Mouse (Mus musculus): ENCODE measurements around the gene Fbll1.
A peak's percentile ranks its signal among the peaks of the same experiment; 100 is the strongest.
"Not testable (repeated sequence)": the region's sequence is repeated elsewhere in the genome, so short reads cannot be mapped to it uniquely, and the experiment has no call there.

The Fbll1 gene

DNA sequence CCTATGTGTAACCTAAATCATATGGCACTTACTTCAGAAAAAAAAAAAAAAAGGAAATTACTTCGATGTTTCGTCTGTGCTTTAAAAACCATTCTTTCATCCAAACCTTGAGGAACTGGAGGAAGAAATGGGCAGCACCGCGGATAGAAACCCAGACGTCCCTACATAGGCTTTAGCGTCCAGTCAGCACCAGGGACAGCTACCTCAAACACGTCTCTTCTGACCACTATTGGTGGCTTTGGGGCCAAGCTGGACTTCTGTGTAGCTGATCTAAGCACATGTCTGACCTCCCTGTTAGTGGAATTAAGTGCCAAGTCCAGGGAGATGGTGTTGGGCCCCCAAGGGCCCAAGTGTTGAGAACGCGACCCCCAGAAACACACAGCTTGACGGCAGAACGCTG, at the start of gene Fbll1:
Gene Fbll1 (minus strand): TSS at position 11 of the 400 bp plus-strand sequence.
- peak; percentile 30 for DNase-seq

DNA sequence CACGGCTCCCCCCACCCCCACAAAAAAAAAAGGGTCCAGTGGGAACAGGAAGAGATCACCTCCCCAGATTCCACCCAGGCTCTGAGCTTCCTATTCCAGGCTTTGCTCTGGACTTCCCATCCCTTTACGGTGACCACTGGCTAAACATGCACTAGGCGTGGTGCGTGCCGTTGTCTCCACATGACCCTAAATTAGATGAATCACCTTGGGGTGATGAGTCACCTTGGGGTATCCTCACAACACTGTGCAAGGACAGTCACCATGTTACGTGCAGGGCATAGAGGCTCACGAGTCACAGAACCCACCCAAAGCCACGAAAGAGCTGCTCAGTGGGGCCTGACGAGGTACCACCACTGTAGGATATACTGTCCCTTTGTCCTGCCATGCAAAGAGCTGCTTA, 45.6 kb upstream of the Fbll1 start:
- DNase-seq: no peak

DNA sequence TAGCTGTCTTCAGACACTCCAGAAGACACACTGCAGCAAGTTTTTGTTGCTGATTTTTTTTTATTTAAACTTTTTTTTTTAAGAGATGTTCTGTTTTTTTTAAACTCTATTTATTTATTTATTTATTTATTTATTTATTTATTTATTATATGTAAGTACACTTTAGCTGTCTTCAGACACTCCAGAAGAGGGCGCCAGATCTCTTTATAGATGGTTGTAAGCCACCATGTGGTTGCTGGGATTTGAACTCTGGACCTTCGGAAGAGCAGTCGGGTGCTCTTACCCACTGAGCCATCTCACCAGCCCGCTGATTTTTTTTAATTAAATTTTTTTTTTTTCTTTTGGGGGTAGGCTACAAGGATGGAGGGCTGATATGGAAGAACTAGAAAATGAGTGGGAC, 43.9 kb upstream of the Fbll1 start:
- DNase-seq: not testable (repeated sequence)

DNA sequence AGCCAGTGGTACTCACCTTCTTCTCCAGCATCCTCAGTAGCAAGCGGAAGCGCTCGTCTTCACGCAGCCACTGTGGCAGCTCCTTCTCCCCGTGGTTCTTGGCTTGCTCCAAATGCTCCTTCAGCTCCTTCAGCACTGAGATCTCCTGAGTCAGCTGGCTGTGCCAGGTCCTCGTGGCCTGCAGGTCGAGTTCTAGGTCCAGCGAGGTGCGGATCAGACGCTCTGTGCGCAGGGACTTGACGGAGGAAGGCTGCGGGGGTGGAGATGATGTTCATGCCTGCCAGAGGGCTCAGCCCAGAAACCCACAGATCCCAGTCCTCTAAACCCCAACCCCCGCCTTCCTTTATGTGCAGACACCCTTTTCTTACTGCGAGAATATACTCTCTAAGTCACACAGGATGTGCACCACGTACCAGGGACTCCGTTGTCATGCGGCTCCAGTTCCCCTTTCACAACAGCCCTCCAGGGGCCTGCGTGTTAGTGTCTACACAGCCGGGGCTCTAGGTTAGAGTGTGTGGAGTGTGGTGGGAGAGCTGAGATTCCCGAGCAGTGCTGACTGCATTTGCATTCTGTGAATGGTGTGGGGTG, 43.1 kb upstream of the Fbll1 start:
- DNase-seq: peak; percentile 26

DNA sequence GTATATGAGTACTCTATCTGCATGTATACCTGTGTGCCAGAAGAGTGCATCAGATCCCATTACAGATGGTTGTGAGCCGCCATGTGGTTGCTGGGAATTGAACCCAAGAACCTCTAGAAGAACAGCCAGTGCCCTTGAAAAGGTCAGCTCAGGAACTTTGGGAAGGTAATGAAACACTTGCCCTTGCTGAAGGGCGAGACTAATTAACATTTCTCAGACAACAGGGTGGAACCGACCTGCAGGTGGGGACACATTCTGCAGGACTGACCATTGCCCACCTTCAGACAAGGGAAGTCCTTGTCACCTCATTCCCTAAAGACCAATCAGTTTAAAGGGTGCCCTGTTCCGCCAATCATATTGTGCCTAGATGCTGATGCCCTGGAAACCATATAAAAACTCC, 42.1 kb upstream of the Fbll1 start:
- DNase-seq: not testable (repeated sequence)

DNA sequence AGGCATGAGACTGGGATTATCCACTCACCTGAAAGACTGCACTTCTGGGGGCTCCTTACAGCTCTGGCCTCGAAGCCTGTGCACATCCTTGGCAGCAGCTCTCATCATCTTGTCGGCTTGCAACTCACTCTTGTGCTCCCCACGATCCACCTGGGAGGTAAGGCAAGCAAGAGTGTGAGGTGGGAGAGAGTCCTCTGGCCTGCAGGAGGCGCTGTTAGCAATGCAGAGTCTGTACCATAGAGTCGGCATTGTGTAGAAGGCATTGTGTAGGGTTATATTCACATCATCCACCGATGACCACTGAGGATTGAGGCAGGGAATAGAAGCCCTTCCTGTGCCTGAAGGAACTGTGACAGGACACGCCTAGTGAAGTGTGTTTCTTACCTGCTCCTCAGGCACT, 41.6 kb upstream of the Fbll1 start:
- DNase-seq: peak; percentile 55

DNA sequence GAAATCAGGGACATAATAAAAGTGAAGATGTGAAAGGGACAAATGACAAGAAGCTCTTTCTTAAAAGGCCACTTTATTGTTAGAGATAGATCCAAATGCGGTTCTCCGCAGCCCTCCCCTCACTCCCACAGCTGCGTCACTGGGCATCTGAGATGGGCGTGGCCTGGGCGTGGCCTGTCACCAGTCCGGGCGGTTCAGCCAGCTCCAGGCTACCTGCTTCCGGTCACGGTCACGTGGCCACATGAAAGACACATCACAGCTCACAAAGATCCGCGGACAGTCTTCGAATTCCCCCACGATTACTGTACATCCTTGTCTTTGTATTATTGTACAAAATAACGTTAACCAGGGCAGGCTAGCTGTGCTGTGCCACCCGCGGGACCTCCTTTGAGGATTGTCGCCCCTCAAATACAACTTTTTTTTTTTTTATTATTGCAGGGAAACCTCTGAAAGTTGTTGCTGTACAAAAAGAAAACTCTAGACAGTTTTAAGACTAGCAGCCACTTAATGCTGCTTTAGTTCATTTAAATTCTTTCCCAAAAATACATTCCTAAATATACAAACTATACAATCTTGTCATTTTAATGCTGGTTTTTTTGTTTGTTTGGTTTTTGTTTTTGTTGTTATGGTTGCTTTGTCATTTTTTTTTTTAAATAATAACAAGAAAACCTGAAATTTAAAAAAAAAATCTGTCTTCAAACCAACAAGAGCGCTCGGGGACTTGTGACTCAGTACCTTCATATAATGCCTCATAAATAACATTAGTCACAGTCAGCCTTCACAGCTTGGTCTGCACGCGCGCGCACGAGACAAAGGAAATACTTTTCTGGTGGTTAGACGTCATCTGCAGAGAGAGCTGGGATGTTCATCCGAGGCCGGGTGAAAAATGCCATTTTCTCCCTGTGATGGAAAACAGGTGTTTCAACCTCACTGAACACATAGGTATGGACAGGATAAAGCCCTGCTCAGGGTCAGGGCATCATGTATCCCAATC, 40.0 kb upstream of the Fbll1 start:
- DNase-seq: peak; percentile 83

DNA sequence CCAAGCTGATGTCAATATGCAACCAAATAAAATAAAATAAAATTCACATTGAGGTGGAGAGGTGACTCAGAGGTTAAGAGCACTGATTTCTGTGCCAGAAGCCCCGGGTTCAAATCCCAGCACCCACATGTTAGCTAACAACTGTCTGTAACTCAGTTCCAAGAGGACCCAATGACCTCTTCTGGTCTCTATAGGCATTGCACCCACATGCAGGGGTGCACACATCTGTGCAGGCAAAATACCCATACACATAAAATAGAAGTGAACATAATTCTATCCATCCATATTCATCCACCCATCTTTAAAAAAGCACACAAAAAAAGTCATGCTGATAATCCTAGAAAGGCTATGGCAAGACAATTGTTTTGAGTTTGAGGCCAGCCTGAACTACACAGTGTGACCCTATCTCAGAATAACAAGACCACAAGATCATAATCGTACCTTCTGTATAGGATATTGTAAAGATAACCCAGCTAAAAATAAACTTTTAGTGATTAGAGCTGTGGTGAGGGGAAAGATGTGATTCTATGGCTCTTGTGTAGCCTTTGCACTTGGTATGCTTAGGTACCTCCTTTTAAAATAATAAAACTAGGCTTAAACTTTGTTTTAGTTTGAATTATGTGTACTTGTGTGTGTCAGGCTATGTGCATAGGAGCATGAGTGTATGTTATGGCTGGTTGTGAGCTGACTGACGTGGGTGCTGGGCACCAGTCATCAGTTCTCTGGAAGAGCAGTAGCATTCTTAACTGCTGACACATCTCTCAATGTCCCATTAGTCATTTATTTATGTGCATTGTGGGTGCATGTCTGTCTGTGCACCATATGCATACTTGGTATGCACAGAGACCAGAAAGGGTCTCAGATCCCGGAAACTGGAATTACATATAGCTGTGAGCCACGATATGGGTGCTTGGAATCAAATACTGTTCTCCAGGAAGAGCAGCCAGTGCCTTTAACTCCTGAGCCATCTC, 38.8 kb upstream of the Fbll1 start:
- no peak for DNase-seq

DNA sequence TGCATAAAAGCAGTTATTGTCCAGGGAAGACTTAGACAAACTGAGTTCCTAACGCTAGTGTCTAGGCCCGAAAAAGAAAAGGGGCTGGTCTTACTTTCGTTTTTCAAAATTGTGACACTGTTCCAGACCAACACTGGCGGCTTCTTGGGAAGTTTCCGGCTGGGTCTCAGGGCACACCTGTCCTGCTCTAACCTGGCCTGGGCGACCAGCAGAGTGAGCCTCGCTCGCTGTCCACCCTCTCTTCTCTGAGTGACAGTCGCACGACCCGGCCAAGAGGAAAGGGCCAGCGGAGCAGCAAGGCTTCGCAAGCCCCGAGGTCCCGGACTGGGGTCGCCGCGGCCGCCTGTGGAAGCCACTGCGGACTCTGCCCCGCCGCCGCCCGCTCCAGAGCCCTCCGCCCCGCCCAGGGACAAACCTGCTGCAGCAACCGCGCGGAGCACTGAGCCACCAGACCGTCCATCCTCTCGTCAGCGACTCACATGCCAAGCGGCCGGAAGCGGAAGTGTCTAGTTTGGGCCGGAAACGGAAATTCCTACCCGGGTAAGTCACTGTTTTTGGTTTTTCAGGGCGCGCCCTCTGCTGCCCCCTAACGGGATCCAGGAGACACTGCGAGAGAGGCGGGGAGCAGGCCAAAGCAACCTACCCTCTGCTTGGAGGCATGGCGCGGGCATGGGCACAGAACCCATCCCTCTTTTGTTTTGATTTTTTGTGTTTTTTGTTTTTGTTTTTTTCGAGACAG, 35.5 kb upstream of the Fbll1 start, which contains the start of gene Rars:
Gene Rars (minus strand): TSS at position 485 of the 739 bp plus-strand sequence.
- peak; percentile 94 for DNase-seq

DNA sequence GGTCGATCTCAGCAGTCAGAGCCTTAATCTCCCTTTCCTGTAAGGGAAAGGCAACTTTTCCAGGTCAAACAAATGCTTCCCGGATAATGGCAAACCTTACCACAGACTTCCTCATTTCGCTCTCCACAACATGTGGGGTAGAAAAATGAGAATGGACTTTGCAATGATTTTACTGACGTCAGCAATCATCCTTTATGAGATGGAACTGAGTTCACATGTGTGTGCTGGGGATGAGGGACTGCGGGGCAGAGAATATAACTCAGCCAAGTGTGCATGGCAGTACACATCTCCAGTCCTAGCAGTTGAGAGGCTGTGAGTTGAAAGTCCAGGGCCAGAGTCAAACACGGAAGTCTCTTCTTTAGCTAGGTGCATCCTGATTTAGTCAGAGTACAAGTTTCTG, 34.6 kb upstream of the Fbll1 start:
- DNase-seq: no peak

DNA sequence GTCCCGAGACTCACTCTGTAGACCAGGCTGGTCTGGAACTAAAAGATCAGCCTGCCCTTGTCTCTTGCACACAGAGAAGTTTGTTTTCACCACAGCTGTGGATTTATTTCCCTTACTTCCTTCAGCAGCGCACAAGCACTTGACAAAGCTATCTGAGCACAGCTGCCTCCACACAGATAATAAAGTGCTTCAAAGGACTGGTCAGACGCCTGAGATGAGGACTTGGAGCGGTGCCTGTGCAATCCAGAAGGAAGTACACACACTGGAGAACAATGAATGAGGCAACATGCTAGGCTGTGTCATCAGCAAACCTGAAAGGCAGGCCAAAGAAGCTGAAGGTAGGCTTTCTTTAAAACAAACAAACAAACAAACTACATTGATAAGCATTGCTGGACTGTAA, 33.5 kb upstream of the Fbll1 start:
- no peak for DNase-seq

DNA sequence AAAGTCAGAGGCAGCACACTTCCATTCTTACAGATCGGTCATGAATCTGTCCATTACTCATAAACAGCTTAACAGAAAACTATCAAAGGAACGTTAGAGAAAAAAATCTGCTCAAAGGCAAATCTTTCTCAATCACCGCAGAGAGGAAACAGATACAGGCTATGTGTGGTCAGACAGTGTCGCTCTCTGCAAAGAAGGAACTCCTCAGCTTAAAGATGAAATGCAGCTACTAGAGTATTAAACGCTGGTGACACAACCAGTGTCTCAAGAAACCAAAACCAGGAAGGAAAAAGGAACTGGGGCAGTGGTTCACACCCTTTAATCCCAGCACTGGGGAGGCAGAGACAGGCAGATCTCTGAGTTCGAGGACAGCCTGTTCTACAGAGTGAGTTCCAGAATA, 29.0 kb upstream of the Fbll1 start:
- DNase-seq: no peak

DNA sequence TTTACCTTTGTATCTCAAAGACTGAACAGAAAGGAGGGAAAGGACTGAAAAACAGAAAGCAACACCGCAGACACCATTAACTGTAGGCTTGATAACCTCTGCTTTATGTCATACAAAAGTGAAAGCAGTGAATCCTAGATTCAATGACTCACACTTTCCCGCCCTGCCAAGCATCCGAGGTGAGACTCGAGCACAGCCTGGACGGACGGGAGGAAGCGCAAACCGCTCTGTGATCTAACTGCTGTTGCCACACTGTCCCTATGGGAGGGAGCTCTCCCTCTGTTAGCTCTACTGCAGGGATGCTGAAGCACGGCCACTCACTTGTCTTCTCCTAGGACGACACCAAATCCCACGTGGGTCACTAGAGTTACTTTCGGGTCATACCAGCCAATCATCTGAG, 17.6 kb upstream of the Fbll1 start:
- DNase-seq: no peak

DNA sequence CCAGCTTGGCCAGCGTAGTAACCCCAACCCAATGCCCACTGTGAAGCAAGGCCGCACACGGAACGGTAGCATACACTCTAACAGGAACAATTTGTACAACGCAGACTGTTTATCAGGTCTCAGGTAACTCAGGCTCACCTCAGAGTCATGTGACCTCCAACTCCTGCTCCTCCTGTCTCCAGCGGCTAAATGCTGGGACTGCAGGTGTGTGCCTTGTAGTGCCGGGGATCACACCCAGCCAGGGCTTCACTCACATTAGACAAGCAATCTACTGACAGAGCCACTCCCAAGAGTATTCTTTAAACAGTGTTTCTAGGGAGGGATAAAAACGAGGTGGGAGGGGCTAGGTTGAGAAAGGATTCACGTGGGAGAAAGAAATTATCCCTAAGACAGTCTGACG, 12.8 kb upstream of the Fbll1 start:
- no peak for DNase-seq

DNA sequence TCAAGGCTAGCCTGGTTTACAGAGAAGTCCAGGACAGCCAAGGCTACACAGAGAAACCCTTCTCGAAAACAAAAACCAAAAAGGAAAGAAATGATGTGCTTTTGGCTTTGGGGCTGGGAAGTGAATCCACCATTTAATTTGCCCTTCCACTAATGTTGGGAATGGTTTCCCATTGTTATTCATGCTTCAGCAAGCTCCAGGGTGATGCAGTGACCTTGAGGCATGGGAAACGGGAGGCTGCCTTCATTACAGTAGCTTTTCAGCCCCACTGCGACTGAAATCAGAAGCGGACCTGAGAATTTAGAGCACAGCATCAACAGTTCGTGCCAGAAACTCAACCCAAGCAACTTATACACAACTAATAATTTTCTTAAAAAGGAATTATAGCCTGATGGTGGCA, 2.6 kb upstream of the Fbll1 start:
- DNase-seq: no peak

DNA sequence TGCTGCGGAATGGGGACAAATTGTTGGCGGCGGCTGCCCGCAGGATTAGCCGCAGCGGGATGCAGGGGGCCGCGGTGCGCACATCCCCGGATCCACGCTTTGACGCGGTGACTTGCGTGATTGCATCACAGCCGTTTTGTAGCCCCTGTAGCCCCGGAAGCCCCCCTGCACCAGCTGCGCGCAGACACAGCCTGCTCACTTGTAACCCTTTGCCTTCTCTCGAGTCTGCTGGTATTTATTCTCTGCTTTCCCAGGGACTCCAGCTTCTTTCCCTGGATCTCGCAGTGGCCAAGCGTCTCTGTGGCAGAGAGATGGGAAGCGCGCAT, 226 bp downstream of the Fbll1 start:
- DNase-seq: peak; percentile 53

DNA sequence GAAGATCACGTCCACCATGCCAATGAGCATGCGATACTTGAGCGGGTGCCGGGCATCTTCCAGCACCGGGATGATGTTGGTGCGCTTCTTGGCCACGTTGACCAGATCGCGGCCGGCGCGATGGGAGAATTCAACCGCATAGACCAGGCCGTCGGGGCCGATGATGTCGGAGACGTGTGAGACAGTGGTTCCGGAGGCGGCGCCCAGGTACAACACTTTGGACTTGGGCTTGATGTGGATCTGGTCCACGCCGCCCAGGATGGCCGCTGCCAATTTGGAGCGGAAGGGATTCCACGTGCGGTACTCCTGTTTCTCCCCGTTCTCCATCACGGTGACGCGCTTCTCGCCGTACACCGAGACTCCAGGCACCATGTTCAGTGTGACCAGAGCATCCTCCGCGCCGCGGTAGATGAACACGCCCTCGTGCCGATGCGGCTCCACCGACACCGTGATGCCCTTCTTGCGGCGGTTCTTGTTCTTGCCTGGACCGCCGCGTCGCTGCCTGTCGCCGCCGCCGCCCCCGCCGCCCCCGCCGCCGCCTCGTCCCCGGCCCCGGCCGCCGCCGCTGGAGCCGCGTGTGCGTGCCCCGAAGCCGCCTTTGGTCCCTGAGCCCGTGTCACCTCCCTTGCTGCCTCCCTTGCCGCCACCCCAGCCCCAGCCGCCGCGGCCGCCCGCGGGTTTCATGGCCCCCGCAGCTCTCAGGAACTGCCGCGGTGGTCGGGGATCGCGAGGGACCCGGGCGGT, 761 bp downstream of the Fbll1 start:
- DNase-seq: peak; percentile 33

DNA sequence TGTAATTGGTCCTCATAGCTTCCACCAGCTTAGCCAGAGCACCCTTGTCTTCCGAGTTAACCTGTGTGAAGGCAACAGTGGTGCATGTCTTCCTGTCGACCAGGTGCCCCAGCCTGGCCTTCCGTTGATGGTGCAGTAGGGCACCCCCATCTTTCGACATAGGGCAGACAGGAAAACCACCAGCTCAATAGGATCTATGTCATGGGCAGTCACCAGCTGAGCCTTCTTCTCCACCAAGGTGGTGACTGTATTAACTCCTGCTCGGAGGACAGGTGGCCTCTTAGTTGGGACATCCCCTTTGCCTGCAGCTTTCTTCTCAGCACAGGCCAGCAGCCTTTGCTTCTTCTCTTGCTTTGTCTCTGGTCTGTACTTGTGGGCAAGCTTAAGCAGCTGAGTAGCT, 5.9 kb downstream of the Fbll1 start:
- DNase-seq: not testable (repeated sequence)

DNA sequence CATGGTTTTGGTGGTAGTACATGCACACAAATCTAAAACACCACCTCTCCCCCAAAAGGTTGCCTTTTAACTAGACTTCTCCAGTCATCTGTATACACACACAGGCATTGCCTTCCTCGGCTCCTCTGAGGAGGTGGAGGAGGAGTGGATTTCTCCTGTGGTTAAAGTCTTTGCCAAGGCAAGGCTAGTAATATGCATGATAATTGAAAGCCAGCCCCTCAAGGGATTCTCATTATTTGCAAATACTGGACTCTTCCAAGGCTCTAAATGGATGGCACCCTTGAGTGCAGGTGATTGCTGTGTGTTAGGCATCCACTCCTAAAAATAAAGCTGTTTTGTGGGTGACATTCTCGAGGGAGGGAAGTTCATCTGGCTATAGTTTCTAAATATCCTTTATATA, 10.2 kb downstream of the Fbll1 start:
- DNase-seq: no peak

DNA sequence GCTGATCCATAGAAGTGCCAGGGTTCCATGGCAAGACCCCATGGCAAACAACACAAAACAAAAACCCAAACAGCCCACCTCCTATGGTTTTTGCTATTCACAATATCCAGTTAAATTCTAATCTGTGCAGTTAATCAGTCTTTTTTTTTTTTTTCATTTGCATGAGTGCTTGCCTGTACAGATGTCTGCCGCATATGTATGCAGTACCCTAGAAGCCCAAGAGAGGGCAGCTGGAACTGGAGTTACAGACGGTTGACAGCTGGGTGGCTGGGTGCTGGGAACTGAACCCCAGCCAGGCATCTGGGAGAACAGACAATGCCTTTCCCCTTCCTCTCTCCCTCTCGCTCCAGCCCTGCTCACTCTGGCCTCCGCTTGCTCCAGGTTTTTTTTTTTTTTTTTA, 14.1 kb downstream of the Fbll1 start:
- DNase-seq: no peak

DNA sequence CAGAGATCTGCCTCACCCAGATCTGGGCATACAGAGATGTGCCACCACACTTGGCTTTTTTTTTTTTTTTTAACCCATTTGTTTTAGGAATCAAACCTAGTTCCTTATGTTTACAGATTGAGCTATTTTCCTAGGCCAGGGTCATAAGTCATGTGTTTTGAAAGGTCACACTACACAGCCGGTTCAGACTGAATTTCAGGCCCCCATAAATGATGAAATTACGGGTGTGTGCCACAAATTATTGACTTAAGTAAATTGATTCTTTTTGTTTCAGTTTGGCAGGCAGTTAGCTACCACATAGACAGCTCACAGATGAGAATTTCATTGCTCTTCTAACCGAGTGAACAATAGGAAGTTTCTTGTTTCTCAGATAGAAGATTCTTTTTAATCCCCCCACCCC, 14.7 kb downstream of the Fbll1 start:
- no peak for DNase-seq

DNA sequence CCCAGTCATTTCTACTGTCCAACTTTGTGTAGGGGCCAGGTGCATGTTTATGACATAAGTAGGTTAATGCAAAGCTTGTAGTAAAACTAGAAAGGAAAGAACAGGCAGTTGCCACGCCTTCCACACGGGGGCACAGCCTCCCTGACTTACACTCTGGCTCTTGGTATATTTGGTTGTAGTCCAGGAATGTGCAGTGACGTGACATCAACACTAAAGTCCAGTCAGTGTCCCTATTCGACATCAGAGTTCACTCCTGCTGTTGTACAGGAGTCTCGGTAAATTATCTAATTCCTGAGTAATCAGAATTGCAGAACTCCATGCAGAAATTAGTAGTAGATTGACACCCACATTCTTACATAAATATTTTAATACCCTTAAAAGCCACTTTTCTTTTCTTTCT, 15.6 kb downstream of the Fbll1 start:
- DNase-seq: no peak
